In genomic region chr19:60712577-60712976, GRCm38 (mm10) we compare ENCODE assay signal across 21 mouse cellular contexts.
"Had no signal": no experiment of that assay in that cellular context is flagged by ENCODE, and none has a peak within 500 bp of the region (broad histone marks: within the 10 kb centered on the region; RNA-seq: fewer than 3 reads in every experiment).

No protein-coding gene starts in this region.

- H3K4me3 ChIP-seq: heart, embryonic 12.5 days; hindbrain, embryonic 13.5 days; hindbrain, embryonic 15.5 days; kidney, embryonic 15.5 days; left cerebral cortex, adult 2 months; limb, embryonic 13.5 days; limb, embryonic 15.5 days; liver, embryonic 12.5 days had no signal

- ATAC-seq: hindbrain, postnatal 0 days; intestine, embryonic 16.5 days; liver, embryonic 12.5 days had no signal

- H3K27ac ChIP-seq: hindbrain, embryonic 13.5 days; hindbrain, embryonic 15.5 days; hindbrain, postnatal 0 days; kidney, embryonic 15.5 days; kidney, postnatal 0 days; left cerebral cortex, adult 2 months; limb, embryonic 13.5 days; limb, embryonic 15.5 days; liver, embryonic 12.5 days; liver, embryonic 14.5 days had no signal

- DNase-seq: gastrocnemius, postnatal 14 days; gastrocnemius, postnatal 36 days; heart, adult 18-20 months; heart, postnatal 10 days; kidney, adult 11 months; kidney, adult 2 months; kidney, adult 9 months; kidney, postnatal 14 days; kidney, postnatal 36 days had no signal

- H3K4me1 ChIP-seq: heart, embryonic 12.5 days; kidney, embryonic 15.5 days; limb, embryonic 13.5 days; limb, embryonic 15.5 days had no signal

- H3K4me2 ChIP-seq: heart, embryonic 12.5 days; hindbrain, embryonic 13.5 days; hindbrain, embryonic 15.5 days; kidney, embryonic 15.5 days; limb, embryonic 13.5 days; limb, embryonic 15.5 days; liver, embryonic 12.5 days had no signal

- H3K36me3 ChIP-seq: heart, embryonic 12.5 days; hindbrain, embryonic 13.5 days; hindbrain, embryonic 15.5 days; kidney, embryonic 15.5 days; limb, embryonic 13.5 days; limb, embryonic 15.5 days; liver, embryonic 12.5 days had no signal

- H3K27me3 ChIP-seq: heart, embryonic 12.5 days; hindbrain, embryonic 13.5 days; hindbrain, embryonic 15.5 days; kidney, embryonic 15.5 days; limb, embryonic 13.5 days; limb, embryonic 15.5 days had no signal

- H3K9ac ChIP-seq: heart, embryonic 12.5 days; hindbrain, embryonic 13.5 days; hindbrain, embryonic 15.5 days; kidney, embryonic 15.5 days; limb, embryonic 13.5 days; limb, embryonic 15.5 days; liver, embryonic 12.5 days; liver, embryonic 14.5 days had no signal

- H3K9me3 ChIP-seq: heart, embryonic 12.5 days; hindbrain, embryonic 13.5 days; hindbrain, embryonic 15.5 days; kidney, embryonic 15.5 days; limb, embryonic 13.5 days; limb, embryonic 15.5 days; liver, embryonic 12.5 days had no signal
